Mouse (Mus musculus): Measurements from ENCODE around the gene Ccdc113.

The Ccdc113 gene

DNA sequence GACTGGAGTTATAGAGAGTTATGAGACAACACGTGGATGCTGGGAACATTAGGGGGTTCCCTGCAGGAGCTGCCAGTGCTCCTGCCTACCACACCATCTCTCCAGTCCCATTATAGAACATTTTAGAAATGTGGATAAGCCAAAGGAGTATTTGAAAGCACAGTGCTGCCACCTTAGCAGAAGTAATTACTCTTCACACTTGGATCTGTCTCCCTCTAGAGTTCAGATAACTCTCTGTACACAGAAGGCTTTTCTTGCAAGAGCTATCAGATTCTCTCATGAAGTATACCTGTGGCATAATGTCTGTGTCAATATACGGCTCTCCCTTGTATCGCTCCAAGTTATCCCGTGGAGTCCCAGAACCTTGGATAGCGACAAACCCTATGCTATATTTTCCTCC lies 5.6 kb downstream of the Ccdc113 start:
- CTCF ChIA-PET, result no interaction called here

DNA sequence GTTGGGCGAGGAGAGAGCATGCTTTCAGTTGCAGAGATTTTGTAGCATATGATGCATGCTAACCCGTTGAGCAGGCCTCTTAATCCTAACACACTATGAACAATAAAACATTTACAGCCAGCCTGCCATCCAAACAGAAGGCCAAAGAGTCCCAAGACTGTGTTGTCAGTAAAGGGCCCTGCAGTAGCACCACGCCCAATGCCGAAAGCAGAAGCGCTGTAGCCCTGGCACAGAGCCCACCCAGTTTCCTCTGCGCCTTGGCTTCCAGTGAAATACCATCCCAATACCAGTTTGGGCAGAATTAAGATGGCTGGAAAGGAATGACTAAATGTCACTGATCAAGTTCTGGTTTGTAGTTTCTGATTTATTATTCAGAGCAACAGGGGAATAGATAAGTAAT lies 8.3 kb downstream of the Ccdc113 start:
- CTCF ChIA-PET, result no interaction called here

DNA sequence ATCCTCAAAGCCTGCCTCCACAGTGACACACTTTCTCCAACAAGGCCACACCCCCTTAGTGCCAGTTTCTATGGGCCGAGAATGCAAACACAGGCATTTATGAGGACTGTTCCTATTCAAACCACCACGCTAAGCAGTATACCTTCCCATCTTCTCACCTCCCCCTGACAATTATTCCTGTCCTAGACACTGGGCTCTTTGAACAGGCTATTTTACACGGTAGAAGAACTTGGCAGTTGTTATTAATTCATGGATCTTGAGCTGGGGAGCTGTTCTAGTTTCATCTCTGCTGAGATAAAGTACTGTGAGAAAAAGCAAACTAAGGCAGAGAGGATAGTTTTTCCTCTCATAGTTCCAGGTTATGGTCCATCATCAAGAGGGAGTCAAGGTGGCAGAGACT lies 9.2 kb downstream of the Ccdc113 start:
- CTCF ChIA-PET, result no interaction called here

DNA sequence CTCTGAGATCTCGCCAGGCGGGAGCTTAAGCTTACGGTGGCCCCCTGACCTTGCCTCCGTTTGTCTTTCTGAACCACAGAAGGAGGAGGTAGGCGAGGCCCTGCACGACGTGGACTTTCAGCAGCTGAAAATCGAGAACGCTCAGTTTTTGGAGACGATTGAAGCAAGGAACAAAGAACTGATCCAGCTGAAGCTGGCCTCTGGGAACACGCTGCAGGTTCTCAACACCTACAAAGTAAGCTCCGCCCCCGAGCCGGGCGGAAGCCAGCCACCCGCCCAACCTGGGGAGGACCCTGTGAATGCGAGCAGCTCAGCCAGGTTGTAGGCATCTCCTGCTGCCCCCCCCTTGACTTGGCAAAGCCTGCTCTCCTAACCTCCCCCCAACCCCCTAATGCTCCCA lies 11.9 kb downstream of the Ccdc113 start:
- CTCF ChIA-PET, result no interaction called here

DNA sequence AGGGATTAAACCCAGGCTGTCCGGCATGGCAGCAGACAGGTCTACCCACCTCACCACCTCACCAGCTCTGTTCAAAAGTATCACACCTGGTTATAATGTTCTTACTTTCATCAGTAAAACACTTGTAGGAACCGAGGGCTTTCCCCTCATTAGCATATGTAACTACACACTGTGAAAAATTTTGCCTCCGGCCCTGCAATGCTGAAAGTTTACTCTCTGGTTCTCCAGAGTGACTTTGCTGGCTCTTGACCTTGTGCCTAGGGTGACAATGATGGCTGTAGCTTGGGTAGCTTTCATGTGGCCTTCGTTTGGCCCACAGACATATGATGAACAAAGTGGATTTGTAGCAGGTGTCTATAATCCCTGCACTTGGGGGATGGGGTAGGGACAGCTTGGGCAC lies 13.1 kb downstream of the Ccdc113 start:
- CTCF ChIA-PET, result interaction anchor here (0.6 kb wide), 1 partner anchor 10 kb away, joined by 8 read pairs; no protein-coding TSS in a partner anchor

DNA sequence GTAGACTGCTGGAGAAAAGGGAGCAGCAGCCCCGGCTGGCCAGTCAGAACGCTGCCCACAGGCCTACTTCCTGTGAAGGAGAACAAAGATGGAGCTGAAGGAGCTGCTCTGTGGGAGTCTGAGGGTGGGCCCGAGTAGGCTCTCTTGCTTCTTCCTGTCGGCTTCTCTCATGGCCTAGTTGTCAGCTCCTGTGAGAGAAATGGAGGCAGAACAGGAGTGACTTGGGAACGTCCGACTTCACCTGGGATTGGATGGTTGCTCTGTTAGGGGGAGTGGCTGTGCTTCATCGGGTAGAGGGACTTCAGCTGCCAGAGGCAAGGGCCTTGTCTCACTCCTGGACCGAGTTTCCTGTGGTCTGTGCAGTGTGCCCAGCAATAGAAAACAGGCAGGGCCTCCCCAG lies 14.0 kb downstream of the Ccdc113 start:
- CTCF ChIA-PET, result no interaction called here

DNA sequence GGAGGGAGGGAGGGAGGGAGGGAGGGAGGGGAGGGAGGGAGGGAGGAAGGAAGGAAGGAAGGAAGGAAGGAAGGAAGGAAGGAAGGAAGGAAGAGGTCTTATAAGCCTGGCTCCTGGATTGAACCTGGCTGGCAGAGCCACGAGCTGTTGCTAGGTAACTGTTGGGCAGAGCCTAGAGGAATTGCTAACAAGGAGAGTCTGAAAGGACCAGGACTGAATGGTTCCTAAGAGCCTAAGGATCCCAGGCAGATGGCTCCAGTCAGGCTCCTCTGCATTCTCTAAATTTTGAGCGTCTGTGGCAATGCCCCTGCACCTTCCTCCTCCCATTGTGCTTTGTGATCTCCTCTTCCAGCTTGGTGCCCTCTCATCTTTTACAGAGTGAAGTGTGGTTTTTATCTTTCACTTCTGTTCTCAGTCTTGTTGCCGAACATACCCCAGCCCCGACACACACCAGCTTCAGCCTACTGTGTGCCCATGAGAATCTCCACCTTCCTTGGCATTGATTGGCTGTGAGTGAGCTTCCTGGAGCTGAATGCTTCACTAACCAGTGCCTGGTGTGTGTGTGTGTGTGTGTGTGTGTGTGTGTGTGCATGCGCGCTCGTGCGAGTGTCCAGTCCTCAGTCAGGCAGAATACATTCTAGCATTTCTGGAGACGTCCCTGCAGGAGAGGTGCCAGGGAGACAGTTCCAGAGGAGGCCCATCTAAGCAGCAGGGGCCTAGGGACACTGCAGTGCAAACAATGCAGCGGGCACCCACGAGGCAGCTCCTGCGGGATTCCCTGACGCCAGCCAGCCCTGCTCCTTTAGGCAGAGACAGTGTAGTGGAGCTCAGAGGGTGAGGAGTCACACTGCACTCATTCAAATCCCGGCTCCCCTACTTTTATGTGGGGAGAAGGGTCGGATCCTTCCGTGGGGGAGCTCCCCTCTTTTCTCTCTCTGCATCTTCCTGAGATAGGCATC lies 16.3 kb downstream of the Ccdc113 start:
- CTCF ChIA-PET, result no interaction called here

DNA sequence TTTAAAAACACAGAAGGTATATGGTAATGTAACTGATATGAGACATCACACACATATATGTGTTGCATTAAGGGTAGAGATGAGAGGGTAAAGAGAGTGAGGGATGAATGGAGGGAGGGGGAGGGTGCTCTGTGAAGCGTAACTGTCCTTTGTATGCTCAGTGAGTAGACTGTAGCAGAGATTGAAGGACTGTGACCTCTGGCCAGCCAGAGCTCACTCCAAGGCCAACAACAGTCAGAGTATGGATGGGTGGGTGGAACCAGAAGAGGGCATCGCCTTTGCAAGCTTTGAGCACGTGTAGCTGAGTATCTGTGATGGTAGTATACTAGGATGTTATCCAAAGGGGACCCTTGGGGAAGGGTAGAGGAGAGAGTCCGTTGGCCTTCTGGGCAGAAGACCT lies 17.7 kb downstream of the Ccdc113 start:
- CTCF ChIA-PET, result no interaction called here

DNA sequence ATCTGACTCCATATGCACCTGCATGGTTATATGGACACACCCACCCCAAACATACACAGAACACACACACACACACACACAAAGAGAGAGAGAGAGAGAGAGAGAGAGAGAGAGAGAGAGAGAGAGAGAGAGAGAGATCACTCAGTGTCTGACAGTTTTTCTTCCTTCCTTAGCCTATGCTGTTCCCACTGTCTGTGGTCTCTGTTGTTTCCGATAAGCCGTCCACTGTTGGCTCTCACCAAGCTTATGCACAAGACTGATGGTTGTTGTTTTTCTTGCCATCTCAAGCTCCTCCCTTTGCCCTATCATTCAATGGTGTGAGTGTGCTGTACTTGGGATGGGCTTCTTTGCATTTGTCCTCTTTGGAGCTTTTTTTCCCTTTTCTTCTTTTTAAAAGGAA lies 22.1 kb downstream of the Ccdc113 start:
- CTCF ChIA-PET, result no interaction called here

DNA sequence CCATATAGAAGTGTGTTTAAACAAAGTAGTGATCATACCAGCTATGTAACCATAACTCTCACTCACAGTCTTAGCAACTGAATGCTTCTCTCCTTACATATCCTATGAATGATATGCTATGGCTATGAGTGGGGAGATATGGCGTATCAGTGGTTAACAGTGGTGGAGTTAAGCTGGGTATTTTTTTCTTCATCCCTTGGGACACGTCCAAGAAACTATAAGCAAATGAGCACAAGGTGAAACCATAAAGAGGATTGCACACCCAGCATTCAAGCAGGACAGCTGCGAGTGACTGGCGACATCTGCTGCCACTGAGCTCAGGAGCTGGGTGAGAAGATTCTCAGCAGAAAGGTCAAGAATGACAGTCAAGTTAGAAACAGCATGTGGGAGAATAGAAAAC lies 32.3 kb downstream of the Ccdc113 start:
- CTCF ChIA-PET, result interaction anchor here (0.7 to 0.9 kb wide), 2 partner anchors 8 to 83 kb away, joined by 14 to 17 read pairs; no protein-coding TSS in a partner anchor

DNA sequence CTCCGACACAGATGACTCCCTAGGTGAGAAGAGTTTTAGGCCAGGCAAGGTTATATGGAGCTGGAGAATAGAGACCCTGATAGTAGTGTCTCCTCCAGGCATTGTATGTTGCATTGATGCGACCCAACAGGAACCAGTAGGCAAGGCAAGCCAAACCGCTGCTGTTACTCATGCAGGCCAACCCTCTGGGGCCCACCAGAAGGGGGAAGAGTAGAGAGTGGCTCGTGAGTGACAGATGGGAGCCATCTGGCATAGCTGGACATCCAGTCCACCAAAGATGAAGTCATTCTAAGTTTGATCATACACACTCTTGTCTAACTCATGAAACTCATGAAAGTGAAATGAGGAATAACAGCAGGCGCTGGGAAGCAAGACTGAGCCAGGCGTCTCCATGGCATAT lies 32.9 kb downstream of the Ccdc113 start:
- CTCF ChIA-PET, result no interaction called here

DNA sequence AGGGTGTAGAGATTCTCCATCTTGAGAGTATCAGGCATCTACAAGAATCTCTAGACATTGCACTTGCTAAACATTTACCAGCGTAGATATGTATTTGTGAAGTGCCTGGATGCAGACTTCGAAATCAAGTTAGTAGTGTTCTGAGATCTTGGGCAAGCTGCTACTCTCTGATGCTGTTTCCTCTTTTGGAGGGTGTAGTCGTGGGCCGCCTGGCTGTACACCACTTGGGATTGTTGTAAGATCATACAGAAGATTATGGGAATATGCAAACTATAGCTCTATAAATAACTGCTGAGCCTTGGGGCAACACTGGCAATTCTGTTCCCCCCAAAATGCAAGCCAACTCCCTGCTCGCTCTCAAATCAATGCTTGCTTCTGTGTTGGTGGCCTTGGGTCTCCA lies 39.3 kb downstream of the Ccdc113 start:
- CTCF ChIA-PET, result no interaction called here

DNA sequence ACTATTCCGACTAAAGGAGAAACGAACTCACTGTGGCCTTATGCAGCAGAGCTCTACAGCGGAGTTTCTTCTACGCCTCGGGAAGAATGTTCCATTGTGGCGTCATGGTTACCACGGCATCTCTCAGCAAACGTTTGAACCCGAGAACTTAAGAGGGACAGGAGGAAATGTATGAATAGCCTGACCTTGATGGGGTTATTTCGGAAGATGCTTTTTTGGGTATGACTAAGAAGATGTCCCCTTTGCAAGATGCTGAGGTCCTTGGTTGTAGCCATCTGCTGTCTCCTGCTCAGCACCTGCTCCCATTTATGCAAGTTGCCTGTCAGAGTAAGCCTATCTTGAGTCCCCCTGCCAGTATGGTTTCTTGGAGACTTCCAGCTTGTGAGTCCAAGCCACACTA lies 42.4 kb downstream of the Ccdc113 start, which contains the start of gene Prss54:
TSS of gene Prss54 (minus strand) at position 101 of the 400 bp plus-strand sequence.
- CTCF ChIA-PET, result no interaction called here

DNA sequence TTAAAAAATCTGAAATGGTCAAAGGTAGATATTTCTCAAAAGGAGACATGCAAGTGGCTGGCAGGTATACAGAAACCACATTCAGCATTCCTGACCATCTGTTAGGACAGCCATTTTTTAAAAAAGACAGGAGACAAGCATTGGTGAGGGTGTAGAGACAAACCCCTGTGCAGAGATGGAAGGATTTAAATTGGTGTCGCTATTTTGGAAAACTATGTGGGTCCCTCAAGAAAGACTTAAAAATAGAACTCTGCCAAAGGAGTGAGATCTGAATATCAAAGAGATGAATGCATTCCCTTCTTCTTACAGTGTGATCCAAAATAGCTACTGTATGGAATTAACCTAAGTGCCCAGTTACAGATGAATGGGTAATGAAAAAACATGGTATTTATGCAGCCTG lies 53.5 kb downstream of the Ccdc113 start:
- CTCF ChIA-PET, result no interaction called here

DNA sequence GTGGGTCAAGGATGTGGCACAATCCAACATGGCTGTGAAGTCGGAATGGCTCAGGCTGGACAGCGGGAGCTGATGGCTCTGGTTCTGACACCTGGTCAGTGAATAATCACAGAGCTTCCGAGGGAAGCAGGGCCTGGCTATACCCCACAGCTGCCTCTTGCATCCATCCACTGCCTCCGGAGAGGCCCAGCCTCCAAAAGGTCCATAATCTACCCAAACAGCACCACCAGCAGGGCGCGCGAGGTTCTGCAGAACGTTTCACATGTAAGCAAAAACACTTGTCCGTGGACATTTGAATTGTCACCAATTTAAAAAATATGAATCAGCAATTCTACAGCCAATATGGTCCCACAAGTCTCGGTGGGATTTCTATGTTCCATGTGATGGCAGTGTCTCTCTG lies 55.4 kb downstream of the Ccdc113 start:
- CTCF ChIA-PET, result no interaction called here

DNA sequence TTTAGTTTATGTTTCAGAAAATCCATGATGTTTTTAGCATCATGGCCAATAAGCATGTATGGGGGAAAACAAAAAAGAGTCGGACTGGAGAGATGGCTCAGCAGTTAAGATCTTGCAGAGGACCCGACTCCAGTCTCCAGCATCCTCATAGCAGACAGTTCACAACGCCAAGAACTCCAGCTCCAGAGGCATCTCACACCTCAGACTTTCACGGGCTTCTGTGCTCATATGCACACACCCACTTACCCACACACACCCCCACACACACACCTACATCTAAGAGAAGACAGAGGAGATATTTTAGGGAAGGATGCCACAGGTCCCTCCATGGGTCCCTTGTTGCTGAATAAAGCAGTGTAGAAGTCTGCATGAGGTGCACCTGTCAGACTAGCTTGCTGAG lies 56.7 kb downstream of the Ccdc113 start:
- CTCF ChIA-PET, result no interaction called here

DNA sequence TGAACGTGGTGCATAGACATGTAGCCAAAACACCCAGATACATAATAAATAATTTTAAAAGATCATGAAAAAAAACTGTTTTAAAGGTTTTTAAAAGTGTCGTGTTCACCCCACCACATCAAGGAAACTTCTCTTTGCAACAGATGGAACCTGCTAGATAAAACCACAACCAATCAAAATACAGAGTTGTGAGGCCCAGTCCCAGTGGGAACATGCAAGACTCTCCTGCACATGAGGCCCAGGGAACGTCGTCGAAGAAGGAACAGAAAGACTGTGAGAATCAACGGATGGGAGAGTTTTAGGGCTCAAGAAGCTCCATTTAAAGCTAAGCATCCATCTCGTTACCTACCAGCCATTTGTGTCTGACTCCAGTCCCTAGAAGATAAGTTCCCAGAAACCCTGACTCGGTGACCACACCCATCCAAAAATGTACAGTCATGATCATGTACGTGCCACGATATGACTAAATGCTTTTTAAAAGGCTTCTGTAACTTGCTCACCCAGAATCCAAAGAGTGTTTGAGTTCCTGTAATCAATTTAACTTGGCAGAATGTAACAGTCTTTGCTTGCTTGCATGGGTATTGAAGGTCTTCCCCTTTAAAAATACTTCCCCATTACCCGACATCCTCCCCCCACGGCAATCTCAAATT lies 58.4 kb downstream of the Ccdc113 start:
- CTCF ChIA-PET, result no interaction called here

DNA sequence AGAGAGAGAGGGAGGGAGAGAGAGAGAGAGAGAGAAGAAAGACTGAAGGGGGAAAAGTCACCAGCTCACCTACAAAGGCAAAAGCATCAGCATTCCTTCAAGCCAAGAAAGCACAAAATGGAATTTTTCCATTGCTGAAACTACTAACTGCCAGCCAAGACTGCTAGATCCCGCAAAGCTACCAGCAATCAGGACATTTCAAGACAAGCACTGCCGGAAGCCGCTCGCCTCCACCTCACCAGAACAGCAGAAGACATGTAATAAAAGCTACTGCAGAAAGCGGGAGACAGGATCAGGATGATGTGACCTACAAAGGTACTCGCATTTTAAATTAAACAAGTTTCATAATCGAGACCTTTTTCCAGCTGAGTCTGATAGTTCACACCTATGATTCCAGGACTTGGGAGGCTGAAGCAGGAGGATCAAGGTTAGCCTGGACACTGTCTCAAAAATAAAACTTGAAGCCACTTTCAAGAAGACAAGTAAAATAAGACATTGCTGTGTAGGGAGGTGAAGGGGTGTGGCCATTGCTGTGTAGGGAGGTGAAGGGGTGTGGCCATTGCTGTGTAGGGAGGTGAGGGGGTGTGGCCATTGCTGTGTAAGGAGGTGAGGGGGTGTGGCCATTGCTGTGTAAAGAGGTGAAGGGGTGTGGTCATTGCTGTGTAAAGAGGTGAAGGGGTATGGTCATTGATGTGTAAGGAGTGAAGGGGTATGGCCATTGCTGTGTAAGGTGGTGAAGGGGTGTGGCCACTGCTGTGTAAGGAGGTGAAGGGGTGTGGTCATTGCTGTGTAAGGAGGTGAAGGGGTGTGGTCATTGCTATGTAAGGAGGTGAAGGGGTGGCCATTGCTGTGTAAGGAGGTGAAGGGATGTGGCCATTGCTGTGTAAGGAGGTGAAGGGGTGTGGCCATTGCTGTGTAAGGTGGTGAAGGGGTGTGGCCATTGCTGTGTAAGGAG lies 59.8 kb downstream of the Ccdc113 start:
- CTCF ChIA-PET, result no interaction called here

DNA sequence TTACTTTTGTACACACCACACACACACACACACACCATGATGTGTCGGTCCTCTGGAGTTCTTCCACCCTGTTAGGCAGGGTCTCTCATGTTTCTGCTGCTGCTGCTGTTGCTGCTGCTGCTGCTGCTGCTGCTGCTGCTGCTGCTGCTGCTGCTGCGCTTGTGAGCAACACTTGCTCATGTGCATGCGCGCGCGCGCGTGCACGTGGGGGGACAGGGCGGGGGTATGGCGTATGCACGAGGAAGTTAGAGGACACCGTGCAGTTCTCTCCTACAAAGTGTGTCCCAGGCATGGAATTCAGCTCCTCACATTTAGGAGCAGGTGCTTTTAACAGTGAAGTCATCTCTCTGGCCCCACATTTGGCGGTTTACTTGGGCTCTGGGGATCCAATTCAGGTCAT lies 61.2 kb downstream of the Ccdc113 start:
- CTCF ChIA-PET, result no interaction called here

DNA sequence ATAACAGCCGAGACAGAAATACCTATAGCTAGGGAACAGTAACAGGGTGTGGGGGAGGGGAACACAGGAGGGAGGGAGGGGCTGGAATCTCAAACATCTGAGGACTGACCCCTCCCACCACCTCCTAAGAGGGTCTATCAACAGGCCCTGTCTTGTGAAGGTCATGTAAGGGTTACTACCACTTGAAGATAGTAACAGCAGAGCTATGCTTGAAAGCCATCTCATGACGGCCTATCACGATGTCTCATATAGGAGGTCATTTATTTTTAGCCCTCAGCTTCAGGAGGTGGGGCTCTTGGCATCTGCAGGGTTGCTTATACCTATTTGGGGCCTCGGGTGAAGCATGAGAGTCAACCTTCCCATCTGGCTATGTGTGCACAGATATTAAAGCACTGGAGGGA lies 63.0 kb downstream of the Ccdc113 start:
- CTCF ChIA-PET, result no interaction called here

DNA sequence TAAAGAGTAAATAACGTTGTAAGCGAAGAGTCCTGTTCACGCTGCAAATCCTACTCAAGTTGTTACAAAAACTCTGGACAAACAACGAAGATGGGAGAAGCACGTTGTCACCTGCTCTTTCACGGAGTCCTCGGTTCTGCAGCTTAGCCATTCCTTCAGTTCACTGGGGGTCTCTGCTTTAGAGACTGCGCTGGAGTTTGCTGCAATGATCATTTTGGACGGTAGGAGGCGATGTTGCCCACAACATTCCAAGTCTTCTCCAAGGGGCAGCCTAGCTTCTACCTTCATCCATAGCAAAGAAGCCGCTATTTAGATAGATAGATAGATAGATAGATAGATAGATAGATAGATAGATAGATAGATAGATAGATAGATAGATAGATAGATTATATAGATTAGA lies 66.0 kb downstream of the Ccdc113 start:
- CTCF ChIA-PET, result interaction anchor here (1.8 kb wide), 1 partner anchor 97 kb away, joined by 8 read pairs; no protein-coding TSS in a partner anchor

DNA sequence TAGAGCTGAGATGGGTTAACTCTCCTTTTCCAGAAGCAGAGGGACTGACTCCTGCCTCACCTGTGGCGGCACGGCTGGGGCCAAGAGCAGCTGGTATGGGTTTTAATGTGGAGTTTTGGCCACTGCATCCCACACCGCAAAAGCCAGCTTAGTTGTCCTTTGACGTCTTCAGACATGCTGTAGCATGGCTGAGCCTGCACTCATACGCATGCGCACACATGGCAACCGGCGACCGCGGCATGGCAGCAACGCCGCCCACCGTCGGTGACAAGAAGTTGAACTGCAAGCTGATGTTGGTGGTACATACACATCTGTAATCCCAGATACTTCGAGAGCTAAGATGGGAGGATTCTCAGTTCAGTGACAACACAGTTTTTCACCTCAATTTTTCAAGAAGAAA lies 67.4 kb downstream of the Ccdc113 start:
- CTCF ChIA-PET, result no interaction called here

All from spleen, embryonic (tissue).